Mouse (Mus musculus): ENCODE measurements around the gene Glt8d2.

Gene Glt8d2

GRCm38 (mm10) chr10:82690494-82690893, at the start of gene Glt8d2:
Glt8d2 (minus strand) TSS chr10:82690650.
- DNase-seq, result peak; percentile 49

- peak; percentile 27 for DNase-seq
Observed at GRCm38 (mm10) chr10:82699296-82699941, 9.0 kb upstream of the Glt8d2 start.

GRCm38 (mm10) chr10:82698712-82699261, 8.3 kb upstream of the Glt8d2 start:
- DNase-seq, result peak; percentile 92

- no peak for DNase-seq
Observed at GRCm38 (mm10) chr10:82697305-82697898, 7.0 kb upstream of the Glt8d2 start.

GRCm38 (mm10) chr10:82696453-82697079, 6.1 kb upstream of the Glt8d2 start:
- no peak for DNase-seq

- DNase-seq, result no peak
Observed at GRCm38 (mm10) chr10:82695956-82696355, 5.5 kb upstream of the Glt8d2 start, which contains the start of gene Hcfc2. Hcfc2 (plus strand) TSS chr10:82696160.

GRCm38 (mm10) chr10:82689681-82690211, 704 bp downstream of the Glt8d2 start:
- no peak for DNase-seq

- no peak for DNase-seq
Observed at GRCm38 (mm10) chr10:82685440-82685839, 5.0 kb downstream of the Glt8d2 start.

- no peak for DNase-seq
Observed at GRCm38 (mm10) chr10:82681639-82682038, 8.8 kb downstream of the Glt8d2 start.

GRCm38 (mm10) chr10:82680769-82681168, 9.7 kb downstream of the Glt8d2 start:
- no peak for DNase-seq

- no peak for DNase-seq
Observed at GRCm38 (mm10) chr10:82676949-82677348, 13.5 kb downstream of the Glt8d2 start.

- DNase-seq, result no peak
Observed at GRCm38 (mm10) chr10:82670205-82670604, 20.2 kb downstream of the Glt8d2 start.

GRCm38 (mm10) chr10:82666436-82667234, 23.8 kb downstream of the Glt8d2 start:
- DNase-seq, result peak; percentile 87

GRCm38 (mm10) chr10:82665951-82666350, 24.5 kb downstream of the Glt8d2 start:
- DNase-seq, result no peak

GRCm38 (mm10) chr10:82663289-82663688, 27.2 kb downstream of the Glt8d2 start:
- DNase-seq, result no peak

- no peak for DNase-seq
Observed at GRCm38 (mm10) chr10:82662267-82662990, 28.0 kb downstream of the Glt8d2 start.

GRCm38 (mm10) chr10:82661820-82662219, 28.6 kb downstream of the Glt8d2 start:
- DNase-seq, result no peak

- DNase-seq, result no peak
Observed at GRCm38 (mm10) chr10:82654581-82654980, 35.9 kb downstream of the Glt8d2 start.

- no peak for DNase-seq
Observed at GRCm38 (mm10) chr10:82652625-82653024, 37.8 kb downstream of the Glt8d2 start.

- no peak for DNase-seq
Observed at GRCm38 (mm10) chr10:82651221-82651620, 39.2 kb downstream of the Glt8d2 start.

GRCm38 (mm10) chr10:82647205-82647811, 43.1 kb downstream of the Glt8d2 start:
- DNase-seq, result no peak

- DNase-seq, result no peak
Observed at GRCm38 (mm10) chr10:82646083-82646482, 44.4 kb downstream of the Glt8d2 start.

Data from kidney, postnatal 14 days (tissue).